Mouse (Mus musculus) spleen, postnatal 36 days (tissue): Measurements from ENCODE around the gene U2af1l4.
A peak's percentile ranks its signal among the peaks of the same experiment; 100 is the strongest.

Experiments used
- DNase-seq, 2 experiments: peaks; one replicate each; pipeline ENCODE4 v3.0.0; 2022; ENCODE audit warnings: low spot score in 2 of 2, mixed read lengths in 1 of 2

The U2af1l4 gene

GRCm38 (mm10) chr7:30563117-30563905 lies at the start of gene U2af1l4, which contains the start of the genes Gm49396 and Psenen:
Gene U2af1l4 (plus strand): TSS chr7:30563301.
Gene Gm49396 (plus strand): TSS chr7:30563344.
Gene Psenen (minus strand): TSS chr7:30563627.
- peak; percentile 96 to 98 for DNase-seq

DNA sequence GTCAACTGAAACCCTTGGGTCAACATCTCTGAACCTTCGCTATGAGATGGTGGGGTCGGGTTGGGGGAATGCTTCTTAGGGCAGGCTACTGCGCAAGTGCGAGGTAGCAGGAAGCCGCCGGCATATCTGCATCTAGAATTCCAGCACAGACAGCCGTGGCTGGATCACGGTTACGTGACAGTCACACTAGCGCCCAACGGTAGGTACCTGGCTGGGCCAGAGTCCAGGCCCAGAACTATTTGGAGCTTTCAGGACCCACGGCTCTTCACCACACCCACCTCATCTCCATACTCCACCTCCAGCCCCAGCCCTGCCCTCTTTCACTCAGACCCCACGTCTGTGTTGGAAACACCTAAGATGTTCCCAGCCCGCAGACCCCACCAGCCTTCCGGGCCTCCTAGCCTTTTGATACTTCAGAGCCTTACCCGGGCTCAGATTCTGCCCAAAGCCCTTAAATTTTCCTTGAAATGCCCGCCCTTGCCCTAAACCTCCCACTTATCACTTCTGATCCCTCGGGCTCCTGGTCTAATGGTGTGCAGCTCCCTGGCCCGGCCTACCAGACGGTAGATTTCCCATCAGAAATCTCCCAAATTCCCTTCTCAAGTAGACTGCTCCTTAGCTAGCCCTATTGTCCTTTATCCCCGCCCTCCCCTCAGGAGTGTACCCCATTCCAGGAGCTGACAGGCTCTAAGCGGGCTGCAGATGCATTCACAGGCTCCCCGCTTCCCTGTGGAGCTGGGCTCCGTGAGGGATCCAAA lies 47.9 kb upstream of the U2af1l4 start:
- no peak for DNase-seq

DNA sequence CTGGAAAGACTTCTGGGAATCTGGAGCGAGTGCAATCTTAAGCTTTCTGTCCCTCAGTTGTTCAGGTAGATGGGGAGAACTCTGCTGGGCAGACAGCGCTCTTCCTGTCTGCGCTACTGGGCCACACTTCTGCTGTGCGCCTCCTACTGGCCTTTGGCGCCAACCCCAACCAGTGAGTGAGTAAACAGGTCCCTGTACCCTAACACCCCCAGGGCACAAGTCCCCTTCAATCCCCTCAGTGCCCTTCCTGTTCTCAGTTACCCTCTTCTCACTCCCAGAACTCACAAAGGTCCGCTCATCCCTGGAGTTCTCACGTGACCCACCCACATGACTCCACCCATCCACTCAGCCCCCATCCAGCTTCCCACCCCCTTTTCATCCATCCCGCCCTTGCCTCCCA lies 44.8 kb upstream of the U2af1l4 start:
- DNase-seq: no peak

DNA sequence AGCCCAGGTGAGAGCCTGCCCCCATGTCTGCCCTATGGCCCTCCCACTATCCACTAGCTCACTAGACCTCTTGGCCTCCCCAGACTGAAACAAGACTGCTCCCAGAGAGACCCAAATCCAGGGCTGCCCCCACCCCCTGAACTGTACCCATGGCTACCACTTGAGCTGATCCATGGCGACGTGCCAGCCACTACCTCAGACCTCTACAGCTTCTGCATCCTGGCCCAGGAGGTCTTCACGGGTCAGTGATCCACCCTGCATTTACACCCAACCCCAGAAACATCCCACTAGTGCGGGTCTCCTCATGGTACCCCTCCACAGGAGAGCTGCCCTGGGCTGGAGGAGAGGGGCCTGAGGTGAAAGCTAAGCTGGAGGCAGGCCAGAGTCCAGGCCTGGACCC lies 42.7 kb upstream of the U2af1l4 start:
- no peak for DNase-seq

DNA sequence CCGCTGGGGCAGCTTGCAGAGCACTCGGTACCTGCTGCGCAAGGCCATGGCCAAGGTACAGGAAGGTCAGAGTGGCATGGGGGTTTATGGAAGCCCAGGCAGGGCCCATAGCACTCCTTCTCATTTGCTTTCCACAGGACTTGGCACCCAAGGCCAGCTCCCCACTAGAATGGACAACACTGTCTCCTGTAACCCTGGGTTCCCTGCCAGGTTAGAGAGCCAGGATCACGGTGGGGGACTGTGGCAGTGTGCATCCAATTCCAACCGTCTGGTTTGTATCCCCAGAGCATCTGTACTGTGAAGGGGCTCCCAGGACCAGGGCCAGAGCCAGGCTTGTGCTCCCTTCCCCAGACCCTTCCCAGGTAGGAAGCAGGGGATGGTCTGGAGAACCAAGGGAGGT lies 42.2 kb upstream of the U2af1l4 start:
- no peak for DNase-seq

GRCm38 (mm10) chr7:30522871-30523270 lies 40.2 kb upstream of the U2af1l4 start:
- DNase-seq: no peak

GRCm38 (mm10) chr7:30524487-30524886 lies 38.6 kb upstream of the U2af1l4 start:
- no peak for DNase-seq

DNA sequence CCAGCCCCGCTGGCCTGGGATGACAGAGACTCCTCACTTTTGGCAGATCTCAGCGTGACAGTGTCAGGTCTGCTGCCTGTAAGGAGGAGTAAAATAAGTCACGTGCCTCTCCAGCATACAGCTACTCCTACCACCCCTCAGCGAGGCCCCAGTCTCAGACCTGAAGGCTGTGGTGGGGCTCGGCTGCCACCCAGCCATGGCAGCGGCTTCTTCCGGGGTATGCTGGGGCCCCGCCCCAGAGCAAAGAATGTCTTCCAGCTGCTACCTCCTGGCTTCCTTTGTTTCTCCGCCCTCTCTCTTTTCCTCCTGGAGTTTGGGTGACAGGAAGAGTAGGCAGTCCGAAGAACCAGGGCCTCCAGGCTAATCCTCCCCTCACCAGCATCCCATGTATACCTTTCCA lies 37.1 kb upstream of the U2af1l4 start:
- DNase-seq: no peak

- DNase-seq: no peak
These were observed 36.7 kb upstream of the U2af1l4 start for GRCm38 (mm10) chr7:30526399-30526798.

- no peak for DNase-seq
These were observed 36.1 kb upstream of the U2af1l4 start for GRCm38 (mm10) chr7:30526981-30527380.

GRCm38 (mm10) chr7:30531291-30531815 lies 31.7 kb upstream of the U2af1l4 start:
- DNase-seq: no peak

- no peak for DNase-seq
These were observed 30.2 kb upstream of the U2af1l4 start for GRCm38 (mm10) chr7:30532931-30533330.

GRCm38 (mm10) chr7:30533941-30534632 lies 29.0 kb upstream of the U2af1l4 start:
- DNase-seq: no peak

- peak; percentile 95 to 98 for DNase-seq
These were observed 28.2 kb upstream of the U2af1l4 start, which contains the start of gene Arhgap33 for GRCm38 (mm10) chr7:30534633-30535577. Gene Arhgap33 (minus strand): TSS chr7:30535060.

DNA sequence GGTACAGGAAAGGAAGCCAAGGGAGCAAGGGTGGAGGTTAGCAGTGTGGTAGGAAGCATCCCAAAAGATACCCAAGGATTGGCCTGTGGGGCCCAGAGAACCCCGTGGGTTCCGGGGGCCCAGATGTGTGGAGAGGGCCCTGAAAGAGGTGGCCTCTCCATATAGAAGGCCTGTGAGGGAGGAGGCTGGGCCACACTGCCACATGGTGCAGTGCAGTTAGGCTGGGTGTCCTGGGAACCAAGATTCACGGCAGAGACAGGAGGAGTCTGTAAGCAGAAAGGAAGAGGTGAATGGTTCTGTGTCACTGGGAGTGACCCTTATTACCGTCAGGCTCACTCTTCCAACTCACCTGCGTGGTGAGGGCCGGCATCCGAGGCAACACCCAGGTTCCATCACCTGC lies 22.5 kb upstream of the U2af1l4 start:
- no peak for DNase-seq

- DNase-seq: no peak
These were observed 18.8 kb upstream of the U2af1l4 start for GRCm38 (mm10) chr7:30544327-30544726.

GRCm38 (mm10) chr7:30549880-30550279 lies 13.2 kb upstream of the U2af1l4 start:
- DNase-seq: no peak

DNA sequence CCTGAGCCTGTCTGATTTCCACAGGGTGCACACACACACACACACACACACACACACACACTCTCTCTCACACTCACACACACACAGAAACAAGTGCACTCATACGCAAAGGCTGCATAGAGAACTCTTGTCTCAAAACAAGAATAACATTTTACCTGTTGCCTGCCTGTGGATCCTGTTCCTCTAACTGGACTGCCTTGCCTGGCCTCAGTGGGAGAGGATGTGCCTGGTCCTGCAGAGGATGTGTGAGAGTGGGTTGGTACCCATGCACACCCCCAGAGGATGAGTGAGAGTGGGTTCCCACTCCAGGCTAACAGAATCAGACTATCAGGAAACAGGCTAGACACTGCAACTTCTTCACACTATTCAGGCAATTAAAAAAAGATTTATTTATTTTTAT lies 12.5 kb upstream of the U2af1l4 start:
- no peak for DNase-seq

DNA sequence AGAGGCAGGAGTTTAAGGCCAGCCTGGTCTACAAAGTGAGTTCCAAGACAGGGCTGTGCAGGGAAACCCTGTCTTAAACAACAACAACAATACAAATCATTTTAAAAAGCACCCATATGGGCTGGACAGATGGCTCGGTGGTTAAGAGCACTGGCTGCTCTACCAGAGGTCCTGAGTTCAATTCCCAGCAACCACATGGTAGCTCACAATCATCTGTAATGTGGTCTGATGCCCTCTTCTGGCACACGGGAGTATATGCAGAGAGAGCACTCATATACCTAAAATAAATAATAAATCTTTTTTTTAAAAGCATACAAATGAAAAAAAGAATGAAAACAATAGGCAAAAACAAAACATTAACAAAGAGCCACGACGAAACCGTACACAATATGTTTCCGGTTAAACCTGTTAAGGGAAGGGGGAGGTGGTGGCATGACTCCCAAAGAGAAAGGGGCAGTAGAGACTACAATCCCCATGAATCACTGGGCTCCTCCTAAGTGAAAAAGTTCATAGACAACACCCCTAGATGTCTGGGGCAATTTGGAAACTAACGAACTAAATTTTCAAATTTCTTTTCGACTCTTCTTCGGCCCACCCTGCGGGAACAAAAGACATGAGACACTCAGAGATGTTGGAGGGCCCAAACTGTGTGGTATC lies 11.5 kb upstream of the U2af1l4 start:
- peak; percentile 65 to 71 for DNase-seq
